Mouse (Mus musculus) limb, embryonic 14.5 days (tissue): ENCODE measurements around the gene Akap11. TPM values are rescaled to one million over a fixed set of nuclear protein-coding genes. Genes with fewer than 3 reads are reported as not detected.
"Not testable (repeated sequence)": the region's sequence is repeated elsewhere in the genome, so short reads cannot be mapped to it uniquely, and the experiment has no call there.

Experiments used
- ATAC-seq: fragments of 200-750 bp; cut with Nextera tagmentation; 2 replicates; pipeline ENCODE4 v1.8.0; 2017; ENCODE audit warnings: low read depth, moderate number of reproducible peaks, moderate TSS enrichment; ENCODE audit not compliant: low FRiP score
- DNase-seq: peaks from one replicate; pipeline ENCODE4 v3.0.0-alpha.2; 2015; ENCODE audit warnings: low spot score
- H3K27ac ChIP-seq: fragments of 300-500 bp; sonication (generic); replicated peaks from 2 replicates; pipeline ENCODE4 v1.5.1; 2014; ENCODE audit warnings: low read depth, mild to moderate bottlenecking, low read length, moderate library complexity, mixed read lengths
- H3K27me3 ChIP-seq: fragments of 300-500 bp; sonication (generic); 2 replicates; pipeline ENCODE4 v1.6.1; 2014; ENCODE audit warnings: low read length, mixed read lengths; ENCODE audit not compliant: control insufficient read depth, insufficient read depth
- H3K36me3 ChIP-seq: fragments of 300-500 bp; sonication (generic); 2 replicates; pipeline ENCODE4 v1.6.1; 2014; ENCODE audit warnings: mild to moderate bottlenecking, low read length, moderate library complexity, mixed read lengths; ENCODE audit not compliant: control insufficient read depth, insufficient read depth
- H3K4me1 ChIP-seq: fragments of 300-500 bp; sonication (generic); 2 replicates; pipeline ENCODE4 v1.6.1; 2014; ENCODE audit warnings: antibody characterized with exemption, low read length, mixed read lengths; ENCODE audit not compliant: control insufficient read depth, insufficient read depth
- H3K4me2 ChIP-seq: fragments of 300-500 bp; sonication (generic); replicated peaks from 2 replicates; pipeline ENCODE4 v1.6.1; 2014; ENCODE audit warnings: low read depth, mild to moderate bottlenecking, low read length, moderate library complexity; ENCODE audit not compliant: severe bottlenecking
- H3K4me3 ChIP-seq: fragments of 300-500 bp; sonication (generic); replicated peaks from 2 replicates; pipeline ENCODE4 v1.5.1; 2014; ENCODE audit warnings: low read length
- H3K9ac ChIP-seq: fragments of 300-500 bp; sonication (generic); 2 replicates; pipeline ENCODE4 v1.6.1; 2014; ENCODE audit warnings: mild to moderate bottlenecking, low read depth, low read length, moderate library complexity; ENCODE audit not compliant: severe bottlenecking
- H3K9me3 ChIP-seq: fragments of 300-500 bp; sonication (generic); 2 replicates; pipeline ENCODE4 v1.6.1; 2016; ENCODE audit warnings: low read length; ENCODE audit not compliant: control insufficient read depth
- POLR2A ChIP-seq: fragments of 200-500 bp; IDR thresholded peaks from 2 replicates; pipeline ENCODE4 v1.8.0; 2012; ENCODE audit warnings: inconsistent platforms, mild to moderate bottlenecking, moderate library complexity, borderline replicate concordance; ENCODE audit not compliant: insufficient read depth, insufficient read length; ENCODE audit errors: extremely low read depth
- WGBS: fragments of 180-500 bp; shearing (Covaris S2); extraction: QIAGEN DNeasy Blood & Tissue Kit; methylation state at CpG from one replicate; pipeline ENCODE4 v1.1.7; 2014; 5-methylcytosine and 5-hydroxymethylcytosine counted together
- polyA plus RNA-seq, 2 experiments: library from polyadenylated mRNA; depleted of rRNA in 1 of 2; stranded (reverse) in 1 of 2; unstranded in 1 of 2; fragments of >200 nt; fragmentation: Nextera tagmentation in 1 of 2; extraction: Ambion mirVana in 1 of 2; gene quantifications; 2 replicates each; pipeline versions ENCODE4 v1.2.1 to v1.2.3; 2012 to 2014

Akap11 gene
- polyA plus RNA-seq, 2 experiments, result 19.1 to 26.9 TPM

DNA sequence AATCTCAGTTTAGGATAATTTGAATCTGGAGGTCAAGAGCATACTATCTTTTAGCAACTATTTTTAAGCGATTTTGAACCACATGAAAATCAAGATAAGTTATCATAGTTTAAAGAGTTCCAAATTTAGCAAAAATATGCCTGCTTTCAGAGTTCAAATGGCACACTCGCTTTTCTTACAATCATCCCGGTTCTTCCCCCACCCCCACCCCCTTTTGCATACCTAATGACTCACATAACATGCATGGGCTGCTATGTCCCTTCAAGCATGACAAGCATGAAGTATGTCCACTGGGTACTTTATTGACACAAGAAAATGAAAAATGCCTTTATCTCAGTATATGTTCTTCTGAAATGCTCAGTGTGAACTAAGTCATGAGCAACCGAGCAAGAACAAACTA is 29.8 kb upstream of the Akap11 start:
- 80% methylated on average over 4 of the region's 4 CpGs for WGBS
- Histone ChIP-seq H3K9ac (no peak overlapping the region), H3K27ac (no peak overlapping the region), H3K36me3 (0 out of 2 replicates have a peak, but pooled peaks cover 6% of the 10 kb centered on the region), H3K9me3 (no peaks in the 10 kb centered on the region), H3K4me2 (no peak overlapping the region), H3K4me1 (peaks cover 13% of the 10 kb centered on the region), H3K4me3 (no peak overlapping the region), H3K27me3 (no peaks in the 10 kb centered on the region)
- DNase-seq (no peak), ATAC-seq (no peak)
- no peak for TF ChIP-seq POLR2A

DNA sequence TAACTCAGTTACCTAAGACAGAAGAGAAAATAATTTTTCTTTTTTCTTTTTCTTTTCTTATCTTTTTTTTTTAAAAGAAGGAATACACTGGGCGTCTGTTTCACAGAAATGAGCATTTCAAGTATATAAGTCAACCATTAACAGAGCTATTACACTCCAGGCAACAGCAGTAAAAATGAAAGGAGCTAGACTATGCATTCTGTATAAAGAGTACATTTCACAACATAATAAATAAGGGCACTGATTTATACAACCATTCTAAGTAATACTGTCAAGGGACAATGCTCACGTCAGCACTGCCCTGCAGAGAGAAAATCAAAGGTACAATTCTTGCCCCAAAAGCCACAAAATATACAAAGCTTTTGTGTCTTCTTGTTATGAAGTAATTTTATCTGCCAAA is 27.7 kb upstream of the Akap11 start:
- ATAC-seq (no peak), DNase-seq (no peak)
- Histone ChIP-seq H3K27me3 (no peaks in the 10 kb centered on the region), H3K36me3 (0 out of 2 replicates have a peak, but pooled peaks cover 6% of the 10 kb centered on the region), H3K9ac (no peak overlapping the region), H3K4me1 (peaks cover 13% of the 10 kb centered on the region), H3K27ac (no peak overlapping the region), H3K4me2 (no peak overlapping the region), H3K9me3 (no peaks in the 10 kb centered on the region), H3K4me3 (no peak overlapping the region)
- whole genome bisulfite sequencing, result 34% methylated on average over 2 of the region's 2 CpGs
- TF ChIP-seq POLR2A, result no peak

- WGBS, result 36% methylated on average over 7 of the region's 7 CpGs
- Histone ChIP-seq H3K27me3 (no peaks in the 10 kb centered on the region), H3K4me1 (peaks cover 13% of the 10 kb centered on the region), H3K4me2 (no peak overlapping the region), H3K27ac (no peak overlapping the region), H3K36me3 (0 out of 2 replicates have a peak, but pooled peaks cover 6% of the 10 kb centered on the region), H3K9ac (no peak overlapping the region), H3K9me3 (no peaks in the 10 kb centered on the region), H3K4me3 (no peak overlapping the region)
- TF ChIP-seq POLR2A, result no peak
- ATAC-seq, result no peak
- no peak for DNase-seq
Observed at GRCm38 (mm10) chr14:78563211-78563610, 26.6 kb upstream of the Akap11 start.

DNA sequence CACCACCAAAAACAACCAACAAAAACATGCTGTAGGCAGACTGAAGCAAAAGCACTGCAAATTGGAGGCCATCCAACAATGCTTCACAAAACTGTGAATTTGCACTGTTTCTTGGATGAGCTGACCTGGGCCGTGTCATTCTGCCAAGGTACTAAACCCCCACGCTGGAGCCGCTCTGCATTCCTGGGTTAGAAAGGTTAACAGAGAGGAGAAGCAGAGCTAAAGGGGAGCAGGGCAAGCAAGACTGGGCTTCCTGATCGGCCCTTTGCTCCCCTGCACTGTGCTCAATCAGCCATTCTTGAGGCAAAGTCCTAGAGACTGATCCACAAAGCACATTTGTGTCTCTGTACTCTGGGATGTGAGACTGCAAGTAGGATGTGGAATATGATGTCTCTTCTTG is 25.5 kb upstream of the Akap11 start:
- no peak for TF ChIP-seq POLR2A
- Histone ChIP-seq H3K9ac (no peak overlapping the region), H3K4me2 (no peak overlapping the region)

DNA sequence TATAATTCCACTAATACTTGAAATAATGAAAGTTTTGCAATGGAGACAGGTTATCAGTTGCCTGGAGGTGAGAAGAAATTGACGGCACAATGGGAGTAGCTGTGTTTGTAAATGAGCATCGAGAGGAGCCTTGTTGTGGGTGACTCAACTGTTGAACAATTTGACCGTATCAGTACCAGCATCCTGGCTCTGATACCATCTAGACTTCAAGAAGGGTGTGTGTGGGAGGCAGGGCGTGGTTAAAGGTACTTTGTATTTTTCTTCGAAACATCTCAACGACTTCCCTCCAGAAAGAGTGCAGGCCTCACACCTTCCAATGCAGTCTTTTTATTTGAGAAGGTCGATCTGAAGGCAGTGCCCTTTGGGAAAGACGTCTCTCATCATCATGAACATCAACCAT is 22.4 kb upstream of the Akap11 start:
- no peak for DNase-seq
- 90% methylated on average over 8 of the region's 8 CpGs for WGBS

More for the DNA sequence above, 25.5 kb upstream of the Akap11 start:
- Histone ChIP-seq H3K27me3 (no peaks in the 10 kb centered on the region), H3K27ac (no peak overlapping the region), H3K9me3 (no peaks in the 10 kb centered on the region), H3K4me1 (peaks cover 13% of the 10 kb centered on the region), H3K36me3 (no peaks in the 10 kb centered on the region), H3K4me3 (no peak overlapping the region)
- 64% methylated on average over 4 of the region's 4 CpGs for WGBS
- no peak for ATAC-seq
- no peak for DNase-seq

GRCm38 (mm10) chr14:78554830-78555229 is 18.2 kb upstream of the Akap11 start:
- WGBS, result 77% methylated on average over 3 of the region's 3 CpGs
- not testable (repeated sequence) for H3K27me3 ChIP-seq, H3K4me2 ChIP-seq, ATAC-seq, H3K9me3 ChIP-seq, H3K4me3 ChIP-seq, H3K36me3 ChIP-seq, DNase-seq, H3K4me1 ChIP-seq, H3K9ac ChIP-seq, H3K27ac ChIP-seq

More for the DNA sequence above, 22.4 kb upstream of the Akap11 start:
- no peak overlapping the region for H3K27ac ChIP-seq
- no peak overlapping the region for H3K4me2 ChIP-seq
- H3K4me1 ChIP-seq, result peaks cover 7% of the 10 kb centered on the region
- no peaks in the 10 kb centered on the region for H3K27me3 ChIP-seq
- no peak overlapping the region for H3K4me3 ChIP-seq
- H3K9me3 ChIP-seq, result no peaks in the 10 kb centered on the region
- no peak overlapping the region for H3K9ac ChIP-seq
- no peak for TF ChIP-seq POLR2A
- ATAC-seq, result no peak
- H3K36me3 ChIP-seq, result no peaks in the 10 kb centered on the region
